Mouse (Mus musculus) midbrain, embryonic 11.5 days (tissue): ENCODE data around the gene Dram1. TPM values are rescaled to one million over a fixed set of nuclear protein-coding genes. Genes with fewer than 3 reads are reported as not detected.
"Not testable (repeated sequence)": the region's sequence is repeated elsewhere in the genome, so short reads cannot be mapped to it uniquely, and the experiment has no call there.

Experiments
- ATAC-seq: fragments of 200-750 bp; cut with Nextera tagmentation; 2 replicates; pipeline ENCODE4 v1.8.0; 2017; ENCODE audit warnings: moderate TSS enrichment, moderate library complexity; ENCODE audit not compliant: low FRiP score
- DNase-seq: peaks from one replicate; pipeline ENCODE4 v3.0.0; 2015; ENCODE audit warnings: low spot score; ENCODE audit errors: missing footprints
- H3K27ac ChIP-seq: fragments of 300-500 bp; sonication (generic); 2 replicates; pipeline ENCODE4 v1.5.1; 2014; ENCODE audit warnings: low read depth, low read length
- H3K27me3 ChIP-seq: fragments of 300-500 bp; sonication (generic); 2 replicates; pipeline ENCODE4 v1.6.1; 2014; ENCODE audit warnings: mild to moderate bottlenecking, low read length, moderate library complexity, mixed read lengths; ENCODE audit not compliant: control insufficient read depth, insufficient read depth
- H3K36me3 ChIP-seq: fragments of 300-500 bp; sonication (generic); 2 replicates; pipeline ENCODE4 v1.6.1; 2014; ENCODE audit warnings: mild to moderate bottlenecking, low read length, moderate library complexity, mixed read lengths; ENCODE audit not compliant: control insufficient read depth, insufficient read depth
- H3K4me1 ChIP-seq: fragments of 300-500 bp; sonication (generic); 2 replicates; pipeline ENCODE4 v1.6.1; 2014; ENCODE audit warnings: low read length; ENCODE audit not compliant: control insufficient read depth, insufficient read depth
- H3K4me2 ChIP-seq: fragments of 300-500 bp; sonication (generic); 2 replicates; pipeline ENCODE4 v1.6.1; 2014; ENCODE audit warnings: mild to moderate bottlenecking, moderate library complexity
- H3K4me3 ChIP-seq: fragments of 300-500 bp; sonication (generic); 2 replicates; pipeline ENCODE4 v1.5.1; 2014; ENCODE audit warnings: low read depth, low read length
- H3K9ac ChIP-seq: fragments of 300-500 bp; sonication (generic); 2 replicates; pipeline ENCODE4 v1.6.1; 2014; ENCODE audit warnings: low read length
- H3K9me3 ChIP-seq: fragments of 300-500 bp; sonication (generic); 2 replicates; pipeline ENCODE4 v1.6.1; 2016; ENCODE audit warnings: low read length; ENCODE audit not compliant: control insufficient read depth
- WGBS: fragments of 180-500 bp; shearing (Covaris S2); extraction: QIAGEN DNeasy Blood & Tissue Kit; methylation state at CpG from one replicate; pipeline ENCODE4 v1.1.7; 2014; 5-methylcytosine and 5-hydroxymethylcytosine counted together
- polyA plus RNA-seq: library from polyadenylated mRNA; unstranded; fragments of >200 nt; fragmentation: Nextera tagmentation; extraction: Ambion mirVana; gene quantifications from 2 replicates; pipeline ENCODE4 v1.2.1, GENCODE M21; 2014

Dram1 gene
- polyA plus RNA-seq, 1 experiment from 2014 or later = 0.34 TPM

- no peak overlapping the region for H3K9ac ChIP-seq
- ATAC-seq (no peak), DNase-seq (peak; percentile 84)
- no peak overlapping the region for H3K27ac ChIP-seq
- H3K27me3 ChIP-seq = no peaks in the 10 kb centered on the region
- H3K4me1 ChIP-seq = no peaks in the 10 kb centered on the region; the same call in 1 of the 2 replicates
- WGBS = 58% methylated on average over 14 of the region's 14 CpGs
- no peaks in the 10 kb centered on the region for H3K36me3 ChIP-seq
- H3K9me3 ChIP-seq = no peaks in the 10 kb centered on the region
- H3K4me3 ChIP-seq = peak overlapping the region; percentile 78
- H3K4me2 ChIP-seq = peak overlapping the region; percentile 93
Measured at GRCm38 (mm10) chr10:88380430-88381060, 1.7 kb upstream of the Dram1 start.

GRCm38 (mm10) chr10:88380002-88380401 is 1.1 kb upstream of the Dram1 start:
- Histone ChIP-seq H3K36me3 (no peaks in the 10 kb centered on the region), H3K27ac (no peak overlapping the region), H3K4me1 (no peaks in the 10 kb centered on the region; the same call in 1 of the 2 replicates), H3K9me3 (no peaks in the 10 kb centered on the region), H3K4me2 (peak overlapping the region; percentile 93), H3K4me3 (peak overlapping the region; percentile 78), H3K27me3 (no peaks in the 10 kb centered on the region), H3K9ac (peak overlapping the region; percentile 80)
- DNase-seq (peak; percentile 92), ATAC-seq (peak; percentile 23; the same call in 1 of the 2 replicates)
- WGBS = under 1% methylated on average over 11 of the region's 11 CpGs

- no peak overlapping the region for H3K4me3 ChIP-seq
- WGBS = 78% methylated on average over 4 of the region's 4 CpGs
- no peaks in the 10 kb centered on the region for H3K36me3 ChIP-seq
- H3K4me1 ChIP-seq = no peaks in the 10 kb centered on the region; the same call in 1 of the 2 replicates
- DNase-seq (peak; percentile 59), ATAC-seq (no peak)
- no peak overlapping the region for H3K9ac ChIP-seq
- no peak overlapping the region for H3K27ac ChIP-seq
- no peaks in the 10 kb centered on the region for H3K9me3 ChIP-seq
- no peaks in the 10 kb centered on the region for H3K27me3 ChIP-seq
- H3K4me2 ChIP-seq = no peak overlapping the region
Measured at GRCm38 (mm10) chr10:88377666-88378065, 1.2 kb downstream of the Dram1 start.

- H3K9ac ChIP-seq = no peak overlapping the region
- H3K36me3 ChIP-seq = no peaks in the 10 kb centered on the region
- no peak overlapping the region for H3K4me2 ChIP-seq
- 14% methylated on average over 11 of the region's 11 CpGs for WGBS
- H3K4me3 ChIP-seq = no peak overlapping the region
- no peaks in the 10 kb centered on the region for H3K9me3 ChIP-seq
- ATAC-seq = no peak
- no peaks in the 10 kb centered on the region; the same call in 1 of the 2 replicates for H3K4me1 ChIP-seq
- peak; percentile 96 for DNase-seq
- no peak overlapping the region for H3K27ac ChIP-seq
- H3K27me3 ChIP-seq = no peaks in the 10 kb centered on the region
Measured at GRCm38 (mm10) chr10:88376770-88377169, 2.1 kb downstream of the Dram1 start.

GRCm38 (mm10) chr10:88374984-88375383 is 3.9 kb downstream of the Dram1 start:
- Histone ChIP-seq H3K4me1 (no peaks in the 10 kb centered on the region), H3K36me3 (no peaks in the 10 kb centered on the region), H3K4me3 (no peak overlapping the region), H3K27me3 (no peaks in the 10 kb centered on the region), H3K4me2 (no peak overlapping the region), H3K27ac (no peak overlapping the region), H3K9ac (no peak overlapping the region), H3K9me3 (no peaks in the 10 kb centered on the region)
- ATAC-seq = no peak
- WGBS = 26% methylated on average over 10 of the region's 10 CpGs
- DNase-seq = peak; percentile 75

- not testable (repeated sequence) for H3K9ac ChIP-seq, H3K27ac ChIP-seq, H3K4me3 ChIP-seq, H3K27me3 ChIP-seq, ATAC-seq, H3K9me3 ChIP-seq, H3K36me3 ChIP-seq, H3K4me1 ChIP-seq, H3K4me2 ChIP-seq
- DNase-seq = peak; percentile 14
- 85% methylated on average over 2 of the region's 2 CpGs for WGBS
Measured at GRCm38 (mm10) chr10:88372945-88373344, 5.9 kb downstream of the Dram1 start.

GRCm38 (mm10) chr10:88372436-88372835 is 6.4 kb downstream of the Dram1 start:
- H3K36me3 ChIP-seq = no peaks in the 10 kb centered on the region
- H3K27ac ChIP-seq = no peak overlapping the region
- WGBS = 88% methylated on average over 4 of the region's 4 CpGs
- no peaks in the 10 kb centered on the region for H3K4me1 ChIP-seq
- DNase-seq (no peak), ATAC-seq (no peak)
- H3K9ac ChIP-seq = no peak overlapping the region
- H3K27me3 ChIP-seq = no peaks in the 10 kb centered on the region
- no peak overlapping the region for H3K4me3 ChIP-seq
- no peaks in the 10 kb centered on the region for H3K9me3 ChIP-seq
- no peak overlapping the region for H3K4me2 ChIP-seq

GRCm38 (mm10) chr10:88371793-88372192 is 7.1 kb downstream of the Dram1 start:
- Histone ChIP-seq H3K4me3 (no peak overlapping the region), H3K4me1 (no peaks in the 10 kb centered on the region), H3K36me3 (no peaks in the 10 kb centered on the region), H3K9me3 (no peaks in the 10 kb centered on the region), H3K27ac (no peak overlapping the region), H3K27me3 (no peaks in the 10 kb centered on the region), H3K4me2 (no peak overlapping the region), H3K9ac (no peak overlapping the region)
- ATAC-seq (no peak), DNase-seq (no peak)
- 7% methylated on average over 2 of the region's 2 CpGs for WGBS

- Histone ChIP-seq H3K27me3 (no peaks in the 10 kb centered on the region), H3K4me2 (no peak overlapping the region), H3K4me1 (no peaks in the 10 kb centered on the region), H3K4me3 (no peak overlapping the region), H3K9me3 (no peaks in the 10 kb centered on the region), H3K36me3 (no peaks in the 10 kb centered on the region), H3K9ac (no peak overlapping the region), H3K27ac (no peak overlapping the region)
- WGBS = 66% methylated on average over 4 of the region's 4 CpGs
- DNase-seq (peak; percentile 66), ATAC-seq (no peak)
Measured at GRCm38 (mm10) chr10:88369233-88369632, 9.6 kb downstream of the Dram1 start.
